Mouse (Mus musculus) embryonic fibroblast, embryonic 13.5 days (primary cell): ENCODE measurements around the gene Plcz1.

Experiments
- CTCF ChIP-seq: IDR thresholded peaks from 2 replicates; pipeline ENCODE4 v1.5.1; 2011; ENCODE audit warnings: mild to moderate bottlenecking, control low read depth, low read length, moderate library complexity, borderline replicate concordance; ENCODE audit not compliant: insufficient read depth
- POLR2A ChIP-seq: IDR thresholded peaks from 2 replicates; pipeline ENCODE4 v1.6.1; 2011; ENCODE audit warnings: low read depth, mild to moderate bottlenecking, control low read depth, low read length, moderate library complexity

GRCm38 (mm10) chr6:140080933-140081332, 39.7 kb upstream of the Plcz1 start:
- TF ChIP-seq CTCF (no peak), POLR2A (no peak)
